Mouse (Mus musculus) CH12.LX (cell line): Measurements from ENCODE around the gene Fam71f2. TPM values are rescaled to one million over a fixed set of nuclear protein-coding genes. Genes with fewer than 3 reads are reported as not detected.

Experiments
- DNase-seq: peaks from one replicate; pipeline ENCODE4 v3.0.0-alpha.2; 2013; ENCODE audit errors: extremely low read depth
- H3K27ac ChIP-seq: 2 replicates; pipeline ENCODE4 v1.5.1; 2012; ENCODE audit warnings: low read depth, mild to moderate bottlenecking, control low read depth, moderate library complexity; ENCODE audit not compliant: insufficient read depth
- H3K27me3 ChIP-seq: replicated peaks from 2 replicates; pipeline ENCODE3; 2012; ENCODE audit warnings: inconsistent platforms
- H3K36me3 ChIP-seq, 2 experiments: replicated peaks in 1 of 2; 2 replicates each; pipeline versions ENCODE3 to v1.6.1; 2012; ENCODE audit warnings: inconsistent platforms in 1 of 2, low read length in 1 of 2, mild to moderate bottlenecking in 1 of 2, mixed read lengths in 1 of 2, moderate library complexity in 1 of 2; ENCODE audit not compliant: control insufficient read depth in 1 of 2, insufficient read depth in 1 of 2
- H3K4me1 ChIP-seq, 2 experiments: 2 replicates each; pipeline ENCODE4 v1.6.1; 2012; ENCODE audit warnings: inconsistent platforms in 1 of 2, moderate library complexity in 1 of 2; ENCODE audit not compliant: insufficient read depth in 2 of 2, control insufficient read depth in 1 of 2
- H3K4me2 ChIP-seq: 2 replicates; pipeline ENCODE4 v1.6.1; 2012; ENCODE audit warnings: low read depth, mild to moderate bottlenecking, control low read depth; ENCODE audit not compliant: poor library complexity, insufficient read depth, severe bottlenecking
- H3K4me3 ChIP-seq, 3 experiments: fragments of 150-350 bp in 1 of 3; sonication (generic) in 1 of 3; replicated peaks in 1 of 3; 2 replicates each; pipeline versions ENCODE3 to v1.5.1; 2011 to 2012; ENCODE audit warnings: low read depth in 2 of 3, low read length in 2 of 3, mild to moderate bottlenecking in 2 of 3, moderate library complexity in 2 of 3, control low read depth in 1 of 3, improper control_type of control experiment in 1 of 3, inconsistent platforms in 1 of 3, mixed read lengths in 1 of 3; ENCODE audit not compliant: poor library complexity in 1 of 3
- H3K79me2 ChIP-seq: replicated peaks from 2 replicates; pipeline ENCODE4 v1.6.1; 2012; ENCODE audit warnings: mild to moderate bottlenecking, moderate library complexity; ENCODE audit not compliant: control insufficient read depth, poor library complexity, insufficient read depth, severe bottlenecking; ENCODE audit errors: extremely low read depth
- H3K9ac ChIP-seq: 2 replicates; pipeline ENCODE4 v1.6.1; 2012; ENCODE audit warnings: low read depth, mild to moderate bottlenecking, control low read depth, moderate library complexity; ENCODE audit not compliant: insufficient read depth
- H3K9me3 ChIP-seq: replicated peaks from 2 replicates; pipeline ENCODE3; 2012; ENCODE audit warnings: low read length, inconsistent platforms, mixed read lengths
- BHLHE40 ChIP-seq: IDR thresholded peaks from 2 replicates; pipeline ENCODE4 v1.6.1; 2011; ENCODE audit warnings: mild to moderate bottlenecking, low read depth, low read length, improper control_type of control experiment
- CHD1 ChIP-seq: IDR thresholded peaks from 2 replicates; pipeline ENCODE4 v1.6.1; 2012; ENCODE audit warnings: low read depth, low read length, improper control_type of control experiment, inconsistent platforms
- CHD2 ChIP-seq: IDR thresholded peaks from 2 replicates; pipeline ENCODE4 v1.6.1; 2011; ENCODE audit warnings: low read length, improper control_type of control experiment
- CTCF ChIP-seq, 2 experiments: IDR thresholded peaks in 1 of 2; conservative IDR thresholded peaks in 1 of 2; 2 replicates each; pipeline ENCODE4 v1.5.1; 2011 to 2012; ENCODE audit warnings: low read depth in 2 of 2, low read length in 2 of 2, improper control_type of control experiment in 1 of 2, inconsistent platforms in 1 of 2, mild to moderate bottlenecking in 1 of 2, moderate library complexity in 1 of 2
- E2F4 ChIP-seq: IDR thresholded peaks from 2 replicates; pipeline ENCODE4 v1.6.1; 2011; ENCODE audit warnings: low read depth, low read length, improper control_type of control experiment; ENCODE audit not compliant: insufficient replicate concordance
- EP300 ChIP-seq: IDR thresholded peaks from 2 replicates; pipeline ENCODE4 v1.6.1; 2011; ENCODE audit warnings: low read length, improper control_type of control experiment
- GABPA ChIP-seq: IDR thresholded peaks from 2 replicates; pipeline ENCODE4 v1.6.1; 2012; ENCODE audit warnings: low read depth, low read length, improper control_type of control experiment, inconsistent platforms; ENCODE audit not compliant: insufficient replicate concordance
- HCFC1 ChIP-seq: IDR thresholded peaks from 2 replicates; pipeline ENCODE4 v1.6.1; 2012; ENCODE audit warnings: low read depth, mild to moderate bottlenecking, inconsistent platforms, low read length, improper control_type of control experiment
- IRF4 ChIP-seq: IDR thresholded peaks from 2 replicates; pipeline ENCODE4 v1.6.1; 2014; ENCODE audit warnings: low read depth, mild to moderate bottlenecking, inconsistent platforms, low read length, improper control_type of control experiment
- JUND ChIP-seq: conservative IDR thresholded peaks from 2 replicates; pipeline ENCODE4 v1.6.1; 2011; ENCODE audit warnings: low read depth, low read length, improper control_type of control experiment
- MAX ChIP-seq: IDR thresholded peaks from 2 replicates; pipeline ENCODE4 v1.6.1; 2011; ENCODE audit warnings: low read length, improper control_type of control experiment
- MAZ ChIP-seq: IDR thresholded peaks from 2 replicates; pipeline ENCODE4 v1.6.1; 2012; ENCODE audit warnings: low read depth, mild to moderate bottlenecking, inconsistent platforms, low read length, improper control_type of control experiment, moderate library complexity
- MEF2A ChIP-seq: IDR thresholded peaks from 2 replicates; pipeline ENCODE4 v1.6.1; 2014; ENCODE audit warnings: low read depth, mild to moderate bottlenecking, inconsistent platforms, low read length, improper control_type of control experiment, borderline replicate concordance
- MXI1 ChIP-seq: IDR thresholded peaks from 2 replicates; pipeline ENCODE4 v1.6.1; 2011; ENCODE audit warnings: mild to moderate bottlenecking, low read depth, low read length, improper control_type of control experiment
- NELFE ChIP-seq: IDR thresholded peaks from 2 replicates; pipeline ENCODE4 v1.6.1; 2011; ENCODE audit warnings: low read depth, low read length, improper control_type of control experiment
- NRF1 ChIP-seq: IDR thresholded peaks from 2 replicates; pipeline ENCODE4 v1.6.1; 2014; ENCODE audit warnings: low read depth, mild to moderate bottlenecking, inconsistent platforms, low read length, improper control_type of control experiment, moderate library complexity
- POLR2AphosphoS2 ChIP-seq: IDR thresholded peaks from 2 replicates; pipeline ENCODE4 v1.6.1; 2011; ENCODE audit warnings: low read depth, low read length, improper control_type of control experiment
- RAD21 ChIP-seq: IDR thresholded peaks from 2 replicates; pipeline ENCODE4 v1.6.1; 2011; ENCODE audit warnings: low read depth, mild to moderate bottlenecking, low read length, improper control_type of control experiment, moderate library complexity
- RCOR1 ChIP-seq: conservative IDR thresholded peaks from 2 replicates; pipeline ENCODE4 v1.6.1; 2012; ENCODE audit warnings: low read depth, mild to moderate bottlenecking, inconsistent platforms, low read length, improper control_type of control experiment
- SMC3 ChIP-seq: IDR thresholded peaks from 2 replicates; pipeline ENCODE4 v1.6.1; 2011; ENCODE audit warnings: low read depth, low read length, improper control_type of control experiment
- TBP ChIP-seq: conservative IDR thresholded peaks from 2 replicates; pipeline ENCODE4 v1.6.1; 2011; ENCODE audit warnings: low read depth, low read length, improper control_type of control experiment
- TCF12 ChIP-seq: IDR thresholded peaks from 2 replicates; pipeline ENCODE4 v1.6.1; 2014; ENCODE audit warnings: low read depth, mild to moderate bottlenecking, inconsistent platforms, low read length, improper control_type of control experiment
- UBTF ChIP-seq: IDR thresholded peaks from 2 replicates; pipeline ENCODE4 v1.6.1; 2012; ENCODE audit warnings: low read depth, mild to moderate bottlenecking, inconsistent platforms, low read length, improper control_type of control experiment, moderate library complexity
- USF1 ChIP-seq: IDR thresholded peaks from 2 replicates; pipeline ENCODE4 v1.6.1; 2014; ENCODE audit warnings: low read depth, mild to moderate bottlenecking, inconsistent platforms, low read length, improper control_type of control experiment
- USF2 ChIP-seq: conservative IDR thresholded peaks from 2 replicates; pipeline ENCODE4 v1.6.1; 2011; ENCODE audit warnings: low read depth, low read length, improper control_type of control experiment
- ZC3H11A ChIP-seq: IDR thresholded peaks from 2 replicates; pipeline ENCODE4 v1.6.1; 2012; ENCODE audit warnings: low read depth, mild to moderate bottlenecking, inconsistent platforms, low read length, improper control_type of control experiment
- ZKSCAN1 ChIP-seq: IDR thresholded peaks from 2 replicates; pipeline ENCODE4 v1.6.1; 2012; ENCODE audit warnings: low read depth, inconsistent platforms, low read length, improper control_type of control experiment, borderline replicate concordance
- ZMIZ1 ChIP-seq: IDR thresholded peaks from 2 replicates; pipeline ENCODE4 v1.6.1; 2012; ENCODE audit warnings: low read depth, mild to moderate bottlenecking, inconsistent platforms, low read length, improper control_type of control experiment
- ZNF384 ChIP-seq: IDR thresholded peaks from 2 replicates; pipeline ENCODE4 v1.6.1; 2012; ENCODE audit warnings: low read depth, low read length, improper control_type of control experiment, inconsistent platforms
- dilution Hi-C: fragments of 300-500 bp; cut with MboI; formaldehyde crosslinking; loops from 2 replicates; pipeline ENCODE4 v1.14.3; 2020; ENCODE audit warnings: low sequenced_read_pairs; ENCODE audit not compliant: extremely low pct_unique_long_range_greater_than_20kb, extremely low pct_ligation_motif_present
- in situ Hi-C: fragments of 300-500 bp; cut with MboI; formaldehyde crosslinking; loops from 3 replicates; pipeline ENCODE4 v1.14.3; 2019; ENCODE audit warnings: low sequenced_read_pairs, low pct_ligation_motif_present, low pct_unique_long_range_greater_than_20kb, mixed read lengths
- polyA plus RNA-seq: library from polyadenylated mRNA; unstranded; fragments of >175 nt; gene quantifications from 2 replicates; pipeline ENCODE4 v1.2.1, GENCODE M21; 2012; ENCODE audit warnings: low read depth; ENCODE audit not compliant: insufficient read length
- total RNA-seq, 2 experiments: library from RNA; depleted of rRNA; stranded (reverse); fragments of 300-350 nt in 1 of 2; fragments of >200 nt in 1 of 2; gene quantifications; 2 replicates each; pipeline ENCODE4 v1.2.3; 2012 to 2014

Gene Fam71f2
- total and polyA plus RNA-seq, 3 experiments = 0.23 to 0.30 TPM; not detected in 1

GRCm38 (mm10) chr6:29287944-29288343 is 8.6 kb downstream of the Fam71f2 start:
- no peaks in the 10 kb centered on the region; the same call in 1 of the 2 replicates for H3K79me2 ChIP-seq
- no peak overlapping the region for H3K27ac ChIP-seq
- peaks cover 2 to 14% of the 10 kb centered on the region in 2 experiments; a peak in 2 of 4 replicates for H3K4me1 ChIP-seq
- no peak overlapping the region for H3K9ac ChIP-seq
- in situ Hi-C loops = no loop called here
- no peaks in the 10 kb centered on the region for H3K27me3 ChIP-seq
- dilution Hi-C loops = no loop called here
- no peak overlapping the region for H3K4me2 ChIP-seq
- TF ChIP-seq RCOR1 (no peak), USF2 (no peak), ZNF384 (no peak), NRF1 (no peak), RAD21 (no peak), ZC3H11A (no peak), HCFC1 (no peak), MXI1 (no peak), CHD1 (no peak), TCF12 (no peak), CTCF (conservative IDR thresholded peaks at IDR 0.05 in 1 of 2, IDR thresholded peaks at IDR 0.05 in 1 of 2; ENCODE audit: low read depth in 2 of 2, low read length in 2 of 2) (no peak), BHLHE40 (no peak), JUND (no peak), EP300 (no peak), MAZ (no peak), IRF4 (no peak), CHD2 (no peak), SMC3 (no peak), NELFE (no peak), ZKSCAN1 (no peak)
- TF ChIP-seq, all 38 proteins: peak for 0
- DNase-seq = no peak
- no peak overlapping the region for H3K4me3 ChIP-seq
- H3K36me3 ChIP-seq = peaks cover 0 to 1% of the 10 kb centered on the region in 2 experiments
- no peaks in the 10 kb centered on the region for H3K9me3 ChIP-seq

- dilution Hi-C loops (no loop called here), in situ Hi-C loops (no loop called here)
- no peaks in the 10 kb centered on the region for H3K9me3 ChIP-seq
- no peak for DNase-seq
- no peak overlapping the region for H3K4me2 ChIP-seq
- peaks cover 0 to 1% of the 10 kb centered on the region in 2 experiments for H3K36me3 ChIP-seq
- no peaks in the 10 kb centered on the region for H3K27me3 ChIP-seq
- H3K79me2 ChIP-seq = no peaks in the 10 kb centered on the region; the same call in 1 of the 2 replicates
- TF ChIP-seq MAX (no peak), POLR2AphosphoS2 (no peak), UBTF (no peak), USF2 (no peak), MAZ (no peak), USF1 (no peak), ZKSCAN1 (no peak), GABPA (no peak), ZNF384 (no peak), ZMIZ1 (no peak), BHLHE40 (no peak), E2F4 (no peak), TBP (no peak), MEF2A (no peak), CHD2 (no peak), EP300 (no peak)
- no peak overlapping the region for H3K9ac ChIP-seq
- no peak overlapping the region for H3K27ac ChIP-seq
- peaks cover 2 to 14% of the 10 kb centered on the region in 2 experiments; a peak in 2 of 4 replicates for H3K4me1 ChIP-seq
- H3K4me3 ChIP-seq = no peak overlapping the region
Observed at GRCm38 (mm10) chr6:29288651-29289050, 9.3 kb downstream of the Fam71f2 start.
